Mouse (Mus musculus): ENCODE results near the gene Chmp3.

- no peak for TF ChIP-seq CTCF (IDR thresholded peaks at IDR 0.05; ENCODE audit: low read depth)
- no peak for TF ChIP-seq EP300 (IDR thresholded peaks at IDR 0.05; ENCODE audit: low read depth)
These were observed 11.9 kb downstream of the Chmp3 start for GRCm38 (mm10) chr6:71555507-71555951.

Measured in heart, postnatal 0 days (tissue).